Mouse (Mus musculus): ENCODE data around the gene Spr. TPM values are rescaled to one million over a fixed set of nuclear protein-coding genes. Genes with fewer than 3 reads are reported as not detected.
A peak's percentile ranks its signal among the peaks of the same experiment; 100 is the strongest.
"Not testable (repeated sequence)": the region's sequence is repeated elsewhere in the genome, so short reads cannot be mapped to it uniquely, and the experiment has no call there.

The Spr gene
- total and polyA plus RNA-seq, 3 experiments = 102 to 103 TPM; not detected in 1

GRCm38 (mm10) chr6:85165440-85165921 is 27.9 kb upstream of the Spr start:
- no peak for DNase-seq (ENCODE audit: low read depth, low spot score)
- peaks cover 13 to 26% of the 10 kb centered on the region in 2 experiments for H3K27me3 ChIP-seq (ENCODE audit: control insufficient read depth in 1 of 2, insufficient read depth in 2 of 2, low read length in 2 of 2)
- no peak for TF ChIP-seq ZMIZ1 (IDR thresholded peaks at IDR 0.05; ENCODE audit: low read depth, low read length)
- TF ChIP-seq TBP (IDR thresholded peaks at IDR 0.05; ENCODE audit: low read depth, low read length) = no peak
- no peak for TF ChIP-seq SIN3A (IDR thresholded peaks at IDR 0.05; ENCODE audit: low read length)

GRCm38 (mm10) chr6:85160201-85160923 is 22.8 kb upstream of the Spr start:
- H3K9ac ChIP-seq (ENCODE audit: control insufficient read depth, low read depth, low read length, poor library complexity, severe bottlenecking) = no peak overlapping the region
- H3K79me2 ChIP-seq (ENCODE audit: control insufficient read depth, insufficient read depth, low read length, poor library complexity) = no peaks in the 10 kb centered on the region
- DNase-seq (ENCODE audit: low read depth, low spot score) = peak; percentile 83
- no peak overlapping the region for H3K4me3 ChIP-seq (ENCODE audit: control insufficient read depth in 1 of 2, insufficient read depth in 1 of 2, low read depth in 2 of 2, low read length in 2 of 2)
- H3K36me3 ChIP-seq (ENCODE audit: control insufficient read depth in 1 of 2, insufficient read depth in 2 of 2, low read length in 2 of 2) = peaks cover 0 to 3% of the 10 kb centered on the region in 2 experiments; a peak in 1 of 4 replicates
- peaks cover 5 to 21% of the 10 kb centered on the region in 2 experiments for H3K27me3 ChIP-seq (ENCODE audit: control insufficient read depth in 1 of 2, insufficient read depth in 2 of 2, low read length in 2 of 2)
- peaks cover 0 to 7% of the 10 kb centered on the region in 2 experiments; a peak in 2 of 4 replicates for H3K4me1 ChIP-seq (ENCODE audit: control insufficient read depth in 1 of 2, insufficient read depth in 2 of 2, low read length in 2 of 2)
- no peak overlapping the region for H3K27ac ChIP-seq (ENCODE audit: control insufficient read depth, low read depth, low read length)
- no peaks in the 10 kb centered on the region for H3K9me3 ChIP-seq (replicated peaks; ENCODE audit: insufficient read depth, low read length)
- 0 out of 2 replicates have a peak, but pooled peaks have one; percentile 29 for TF ChIP-seq BHLHE40 (IDR thresholded peaks at IDR 0.05; ENCODE audit: borderline replicate concordance, low read depth, low read length)
- no peak for TF ChIP-seq TAL1 (IDR thresholded peaks at IDR 0.05; ENCODE audit: low read length)
- TF ChIP-seq RAD21 (IDR thresholded peaks at IDR 0.05; ENCODE audit: low read depth, low read length) = peak; percentile 57
- TF ChIP-seq ZC3H11A (IDR thresholded peaks at IDR 0.05; ENCODE audit: low read depth, low read length) = peak; percentile 49
- peak; percentile 74 to 98 (median 94) for TF ChIP-seq CTCF (IDR thresholded peaks at IDR 0.05 in 2 of 3, conservative IDR thresholded peaks at IDR 0.05 in 1 of 3; ENCODE audit: control insufficient read depth in 1 of 3, insufficient read depth in 1 of 3, low read depth in 2 of 3, low read length in 3 of 3, poor library complexity in 1 of 3, severe bottlenecking in 1 of 3)
- TF ChIP-seq SMC3 (IDR thresholded peaks at IDR 0.05; ENCODE audit: low read depth, low read length) = peak; percentile 79
- TF ChIP-seq ETS1 (IDR thresholded peaks at IDR 0.05; ENCODE audit: low read depth, low read length) = no peak
- no peak for TF ChIP-seq ZKSCAN1 (IDR thresholded peaks at IDR 0.05; ENCODE audit: low read depth, low read length)

More at GRCm38 (mm10) chr6:85165440-85165921, 27.9 kb upstream of the Spr start:
- H3K4me1 ChIP-seq (ENCODE audit: control insufficient read depth in 1 of 2, insufficient read depth in 2 of 2, low read length in 2 of 2) = peaks cover 0 to 6% of the 10 kb centered on the region in 2 experiments; a peak in 2 of 4 replicates
- H3K9ac ChIP-seq (ENCODE audit: control insufficient read depth, low read depth, low read length, poor library complexity, severe bottlenecking) = no peak overlapping the region
- no peak overlapping the region for H3K27ac ChIP-seq (ENCODE audit: control insufficient read depth, low read depth, low read length)
- no peaks in the 10 kb centered on the region for H3K79me2 ChIP-seq (ENCODE audit: control insufficient read depth, insufficient read depth, low read length, poor library complexity)
- no peak overlapping the region for H3K4me3 ChIP-seq (ENCODE audit: control insufficient read depth in 1 of 2, insufficient read depth in 1 of 2, low read depth in 2 of 2, low read length in 2 of 2)
- no peaks in the 10 kb centered on the region for H3K36me3 ChIP-seq (ENCODE audit: control insufficient read depth in 1 of 2, insufficient read depth in 2 of 2, low read length in 2 of 2)
- no peaks in the 10 kb centered on the region for H3K9me3 ChIP-seq (replicated peaks; ENCODE audit: insufficient read depth, low read length)

- not testable (repeated sequence) for H3K9ac ChIP-seq (ENCODE audit: control insufficient read depth, low read depth, low read length, poor library complexity, severe bottlenecking); H3K36me3 ChIP-seq (ENCODE audit: control insufficient read depth in 1 of 2, insufficient read depth in 2 of 2, low read length in 2 of 2); H3K4me3 ChIP-seq (ENCODE audit: control insufficient read depth in 1 of 2, insufficient read depth in 1 of 2, low read depth in 2 of 2, low read length in 2 of 2); H3K79me2 ChIP-seq (ENCODE audit: control insufficient read depth, insufficient read depth, low read length, poor library complexity); H3K9me3 ChIP-seq (replicated peaks; ENCODE audit: insufficient read depth, low read length); H3K27ac ChIP-seq (ENCODE audit: control insufficient read depth, low read depth, low read length); H3K4me1 ChIP-seq (ENCODE audit: control insufficient read depth in 1 of 2, insufficient read depth in 2 of 2, low read length in 2 of 2)
- peaks cover 5 to 15% of the 10 kb centered on the region in 2 experiments for H3K27me3 ChIP-seq (ENCODE audit: control insufficient read depth in 1 of 2, insufficient read depth in 2 of 2, low read length in 2 of 2)
- TF ChIP-seq CTCF (IDR thresholded peaks at IDR 0.05 in 2 of 3, conservative IDR thresholded peaks at IDR 0.05 in 1 of 3; ENCODE audit: control insufficient read depth in 1 of 3, insufficient read depth in 1 of 3, low read depth in 2 of 3, low read length in 3 of 3, poor library complexity in 1 of 3, severe bottlenecking in 1 of 3) = peak; percentile 56 to 84 (median 64); a peak in 5 of 6 replicates
- peak; percentile 53 for TF ChIP-seq SMC3 (IDR thresholded peaks at IDR 0.05; ENCODE audit: low read depth, low read length)
- TF ChIP-seq RAD21 (IDR thresholded peaks at IDR 0.05; ENCODE audit: low read depth, low read length) = peak; percentile 43
- peak; percentile 75 for DNase-seq (ENCODE audit: low read depth, low spot score)
Measured at GRCm38 (mm10) chr6:85159092-85159760, 21.7 kb upstream of the Spr start.
